23 mouse cellular contexts compared by ENCODE assay signal in genomic region chr1:36917423-36917822, GRCm38 (mm10). TPM values are rescaled to one million over a fixed set of nuclear protein-coding genes. Genes with fewer than 3 reads are reported as not detected.
DNase-seq lines count a peak whose midpoint lies in the region; ATAC-seq and TF ChIP-seq lines count a peak whose summit lies in the region.
"Had no signal": no experiment of that assay in that cellular context is flagged by ENCODE, and none has a peak within 500 bp of the region (broad histone marks: within the 10 kb centered on the region; RNA-seq: fewer than 3 reads in every experiment).

No protein-coding gene starts in this region.

- no peak overlapping the region for H3K9ac ChIP-seq in MEL (ENCODE audit: control insufficient read depth, low read depth, low read length, poor library complexity, severe bottlenecking)
- no peak overlapping the region for H3K9ac ChIP-seq in liver, embryonic 11.5 days (ENCODE audit: low read depth, low read length)
- H3K9ac ChIP-seq in liver, postnatal 0 days (replicated peaks), result no peak overlapping the region
- H3K9ac ChIP-seq: forebrain, embryonic 12.5 days; hindbrain, embryonic 15.5 days; limb, embryonic 12.5 days; lung, embryonic 14.5 days; midbrain, embryonic 15.5 days; neural tube, embryonic 13.5 days had no signal

- 41% methylated on average over 1 of the region's 1 CpGs for WGBS in liver, embryonic 11.5 days
- WGBS in liver, postnatal 0 days (ENCODE audit: insufficient replicate concordance), result 59% methylated on average over 1 of the region's 1 CpGs

- TF ChIP-seq CTCF in MEL (IDR thresholded peaks at IDR 0.05 in 2 of 3, conservative IDR thresholded peaks at IDR 0.05 in 1 of 3; ENCODE audit: control insufficient read depth in 1 of 3, insufficient read depth in 1 of 3, low read depth in 2 of 3, low read length in 3 of 3, poor library complexity in 1 of 3, severe bottlenecking in 1 of 3), result no peak
- TF ChIP-seq CTCF in liver, postnatal 0 days (IDR thresholded peaks at IDR 0.05; ENCODE audit: low read depth), result no peak

- DNase-seq in frontal cortex, postnatal 36 days (ENCODE audit: low spot score in 2 of 2), result no peak
- peak; percentile 38 for DNase-seq in MEL (ENCODE audit: low read depth, low spot score)
- no peak for DNase-seq in liver, embryonic 11.5 days (ENCODE audit: low spot score)
- DNase-seq in liver, postnatal 0 days, result no peak
- DNase-seq in thymus, postnatal 4 days, result no peak
- DNase-seq in cerebellum, postnatal 14 days, result no peak
- DNase-seq: adrenal gland, postnatal 36 days; cerebellum, adult 9-10 months; gastrocnemius, adult 2 months; layer of hippocampus, adult 9-11 months; lung, embryonic 14.5 days; lung, postnatal 36 days; thymus, postnatal 14 days had no signal

- peaks cover 48 to 60% of the 10 kb centered on the region in 2 experiments for H3K4me1 ChIP-seq in MEL (ENCODE audit: control insufficient read depth in 1 of 2, insufficient read depth in 2 of 2, low read length in 2 of 2)
- H3K4me1 ChIP-seq in liver, embryonic 11.5 days (replicated peaks; ENCODE audit: control insufficient read depth, insufficient read depth, low read length), result peaks cover 82% of the 10 kb centered on the region
- peaks cover 90% of the 10 kb centered on the region for H3K4me1 ChIP-seq in liver, postnatal 0 days (ENCODE audit: insufficient read depth)

- peak overlapping the region; percentile 35 for H3K4me2 ChIP-seq in liver, embryonic 11.5 days
- H3K4me2 ChIP-seq in liver, postnatal 0 days (ENCODE audit: low read depth, low read length), result peak overlapping the region; percentile 20; the same call in 1 of the 2 replicates
- H3K4me2 ChIP-seq: forebrain, embryonic 12.5 days; hindbrain, embryonic 15.5 days; limb, embryonic 12.5 days; lung, embryonic 14.5 days; midbrain, embryonic 15.5 days; neural tube, embryonic 13.5 days had no signal

- peak overlapping the region; percentile 9; the same call in 1 of the 2 replicates for H3K27ac ChIP-seq in MEL (ENCODE audit: control insufficient read depth, low read depth, low read length)
- H3K27ac ChIP-seq in liver, embryonic 11.5 days (ENCODE audit: low read depth, low read length), result peak overlapping the region; percentile 96; the same call in 1 of the 2 replicates
- H3K27ac ChIP-seq in liver, postnatal 0 days (ENCODE audit: low read depth), result peak overlapping the region; percentile 46
- H3K27ac ChIP-seq: embryonic facial prominence, embryonic 10.5 days; forebrain, embryonic 12.5 days; hindbrain, embryonic 15.5 days; limb, embryonic 12.5 days; midbrain, embryonic 15.5 days; neural tube, embryonic 13.5 days had no signal

- peaks cover 2 to 73% of the 10 kb centered on the region in 2 experiments; a peak in 2 of 4 replicates for H3K36me3 ChIP-seq in MEL (ENCODE audit: control insufficient read depth in 1 of 2, insufficient read depth in 2 of 2, low read length in 2 of 2)
- H3K36me3 ChIP-seq in liver, embryonic 11.5 days (ENCODE audit: control insufficient read depth, insufficient read depth, low read length), result no peaks in the 10 kb centered on the region
- 0 out of 2 replicates have a peak, but pooled peaks cover 2% of the 10 kb centered on the region for H3K36me3 ChIP-seq in liver, postnatal 0 days (replicated peaks; ENCODE audit: insufficient read depth, low read length)
- H3K36me3 ChIP-seq: embryonic facial prominence, embryonic 10.5 days; forebrain, embryonic 12.5 days; heart, embryonic 10.5 days; hindbrain, embryonic 15.5 days; limb, embryonic 12.5 days; midbrain, embryonic 15.5 days; neural tube, embryonic 13.5 days had no signal

- no peaks in the 10 kb centered on the region for H3K9me3 ChIP-seq in MEL (replicated peaks; ENCODE audit: insufficient read depth, low read length)
- H3K9me3 ChIP-seq in liver, embryonic 11.5 days (ENCODE audit: control insufficient read depth, low read length), result no peaks in the 10 kb centered on the region
- H3K9me3 ChIP-seq in liver, postnatal 0 days (ENCODE audit: low read length), result no peaks in the 10 kb centered on the region
- H3K9me3 ChIP-seq: embryonic facial prominence, embryonic 10.5 days; forebrain, embryonic 12.5 days; heart, embryonic 10.5 days; hindbrain, embryonic 15.5 days; limb, embryonic 12.5 days; midbrain, embryonic 15.5 days; neural tube, embryonic 13.5 days had no signal

- ATAC-seq in frontal cortex, adult (ENCODE audit: low TSS enrichment), result peak; percentile 35; the same call in 1 of the 2 replicates
- ATAC-seq in liver, embryonic 11.5 days (replicated peaks; ENCODE audit: low FRiP score), result no peak
- no peak for ATAC-seq in liver, postnatal 0 days
- ATAC-seq: intestine, embryonic 16.5 days; midbrain, embryonic 15.5 days had no signal

- no peaks in the 10 kb centered on the region for H3K27me3 ChIP-seq in MEL (ENCODE audit: control insufficient read depth in 1 of 2, insufficient read depth in 2 of 2, low read length in 2 of 2)
- no peaks in the 10 kb centered on the region for H3K27me3 ChIP-seq in liver, embryonic 11.5 days (replicated peaks; ENCODE audit: control insufficient read depth, insufficient read depth, low read length)
- no peaks in the 10 kb centered on the region for H3K27me3 ChIP-seq in liver, postnatal 0 days (ENCODE audit: insufficient read depth, low read length)
- H3K27me3 ChIP-seq: forebrain, embryonic 12.5 days; hindbrain, embryonic 15.5 days; limb, embryonic 12.5 days; midbrain, embryonic 15.5 days; neural tube, embryonic 13.5 days had no signal

- no peak overlapping the region for H3K4me3 ChIP-seq in MEL (ENCODE audit: control insufficient read depth in 1 of 2, insufficient read depth in 1 of 2, low read depth in 2 of 2, low read length in 2 of 2)
- H3K4me3 ChIP-seq in liver, embryonic 11.5 days (ENCODE audit: low read depth, low read length), result no peak overlapping the region
- H3K4me3 ChIP-seq in liver, postnatal 0 days (ENCODE audit: low read depth, low read length), result no peak overlapping the region
- H3K4me3 ChIP-seq: embryonic facial prominence, embryonic 10.5 days; forebrain, embryonic 12.5 days; gastrocnemius, adult 2 months; heart, embryonic 10.5 days; hindbrain, embryonic 15.5 days; limb, embryonic 12.5 days; midbrain, embryonic 15.5 days; myocyte; neural tube, embryonic 13.5 days had no signal

- TF ChIP-seq POLR2A in MEL (IDR thresholded peaks at IDR 0.05; ENCODE audit: control insufficient read depth in 1 of 2, insufficient read depth in 1 of 2, low read depth in 1 of 2, low read length in 2 of 2, poor library complexity in 1 of 2), result no peak

- peaks cover 38% of the 10 kb centered on the region for H3K79me2 ChIP-seq in MEL (ENCODE audit: control insufficient read depth, insufficient read depth, low read length, poor library complexity)

- no peak for TF ChIP-seq RAD21 in MEL (IDR thresholded peaks at IDR 0.05; ENCODE audit: low read depth, low read length)

- TF ChIP-seq EP300 in MEL (IDR thresholded peaks at IDR 0.05; ENCODE audit: low read depth in 1 of 2, low read length in 2 of 2), result peak in 1 of 2 experiments; percentile 19; a peak in 1 of 4 replicates
- no peak for TF ChIP-seq EP300 in liver, postnatal 0 days (IDR thresholded peaks at IDR 0.05; ENCODE audit: low read depth)

TF ChIP-seq in MEL, 35 proteins besides CTCF, POLR2A, EP300 and RAD21:
- TF ChIP-seq CHD1 (IDR thresholded peaks at IDR 0.05; ENCODE audit: low read depth, low read length), result no peak
- TF ChIP-seq ETS1 (IDR thresholded peaks at IDR 0.05; ENCODE audit: low read depth, low read length), result peak; percentile 26; the same call in 1 of the 2 replicates
- peak; percentile 10; the same call in 1 of the 2 replicates for TF ChIP-seq TCF12 (IDR thresholded peaks at IDR 0.05; ENCODE audit: low read depth, low read length)

RNA-seq across cellular contexts. Expression of gene Tmem131, which starts 26.0 kb away (rescaled TPM):
- 11.4 and 12.7 TPM in 2 replicates for total RNA-seq in MEL (2012; rRNA removed)
- 100 to 1,000 TPM in 1 of 2 experiments, 10 to 100 TPM in 1; 48.8 to 196 TPM for polyA plus RNA-seq in MEL (2012; ENCODE audit: insufficient read depth in 1 of 2, insufficient read length in 2 of 2, low read depth in 1 of 2, low replicate concordance in 2 of 2, missing spikeins in 1 of 2)
- polyA plus RNA-seq in liver, embryonic 11.5 days (2014; fragmentation: Nextera tagmentation; extraction: Ambion mirVana), result 19.1 and 19.8 TPM in 2 replicates
- 4.8 and 6.1 TPM in 2 replicates for polyA plus RNA-seq in liver, postnatal 0 days (2015; fragmentation: Nextera tagmentation; extraction: Ambion mirVana)

Comparison
In these comparisons a context has a peak if more than half of its experiments do, and no peak if none do; other contexts are left out.
1. H3K27ac ChIP-seq: peak in every context shown above with its lines; median percentile 96 in liver, embryonic 11.5 days; 46 in liver, postnatal 0 days; 9 in MEL.